Mouse (Mus musculus) frontal cortex, postnatal 14 days (tissue): ENCODE results near the gene Olfr541.
"Not testable (repeated sequence)": the region's sequence is repeated elsewhere in the genome, so short reads cannot be mapped to it uniquely, and the experiment has no call there.

ENCODE experiments used
- DNase-seq, 2 experiments: peaks; one replicate each; pipeline ENCODE4 v3.0.0; 2022; ENCODE audit warnings: low spot score in 2 of 2

Gene Olfr541

GRCm38 (mm10) chr7:140696967-140697366, at the start of gene Olfr541:
Gene Olfr541, plus strand, starts transcription at chr7:140697267.
- DNase-seq, result no peak

- no peak for DNase-seq
Measured at GRCm38 (mm10) chr7:140659630-140660029, 37.4 kb upstream of the Olfr541 start, which contains the start of gene Olfr539. Gene Olfr539, plus strand, starts transcription at chr7:140659930.

- not testable (repeated sequence) for DNase-seq
Measured at GRCm38 (mm10) chr7:140670693-140671092, 26.4 kb upstream of the Olfr541 start.

GRCm38 (mm10) chr7:140675863-140676262, 21.2 kb upstream of the Olfr541 start:
- DNase-seq, result no peak

GRCm38 (mm10) chr7:140679591-140679990, 17.5 kb upstream of the Olfr541 start:
- DNase-seq, result not testable (repeated sequence)

GRCm38 (mm10) chr7:140681651-140682050, 15.4 kb upstream of the Olfr541 start, which contains the start of gene Olfr45:
Gene Olfr45, plus strand, starts transcription at chr7:140681951.
- DNase-seq, result no peak

GRCm38 (mm10) chr7:140706348-140706747, 9.3 kb downstream of the Olfr541 start:
- DNase-seq, result no peak

- DNase-seq, result no peak
Measured at GRCm38 (mm10) chr7:140707536-140708284, 10.6 kb downstream of the Olfr541 start.

GRCm38 (mm10) chr7:140717155-140718055, 20.3 kb downstream of the Olfr541 start:
- DNase-seq, result no peak

- no peak for DNase-seq
Measured at GRCm38 (mm10) chr7:140721095-140721494, 24.0 kb downstream of the Olfr541 start.

GRCm38 (mm10) chr7:140725558-140725957, 28.5 kb downstream of the Olfr541 start:
- no peak for DNase-seq

GRCm38 (mm10) chr7:140733162-140733561, 36.1 kb downstream of the Olfr541 start:
- DNase-seq, result no peak

- no peak for DNase-seq
Measured at GRCm38 (mm10) chr7:140747402-140747801, 50.3 kb downstream of the Olfr541 start.

- DNase-seq, result no peak
Measured at GRCm38 (mm10) chr7:140748116-140748826, 51.2 kb downstream of the Olfr541 start.

- DNase-seq, result no peak
Measured at GRCm38 (mm10) chr7:140748827-140749160, 51.7 kb downstream of the Olfr541 start.

GRCm38 (mm10) chr7:140754556-140754955, 57.5 kb downstream of the Olfr541 start:
- DNase-seq, result no peak
